Mouse (Mus musculus) liver, adult 2 months (tissue): ENCODE results near the gene Notch4. TPM values are rescaled to one million over a fixed set of nuclear protein-coding genes. Genes with fewer than 3 reads are reported as not detected.

Experiments
- DNase-seq: peaks from one replicate; pipeline ENCODE4 v3.0.0-alpha.2; 2011; ENCODE audit warnings: low read depth, low spot score; ENCODE audit errors: extremely low read depth
- H3K27ac ChIP-seq: fragments of 200-500 bp; replicated peaks from 2 replicates; pipeline ENCODE4 v1.5.1; 2012; ENCODE audit warnings: low read depth, mild to moderate bottlenecking, control low read depth, inconsistent platforms, low read length; ENCODE audit not compliant: insufficient read depth
- H3K27me3 ChIP-seq: fragments of 200-500 bp; 2 replicates; pipeline ENCODE4 v1.6.1; 2012; ENCODE audit warnings: mild to moderate bottlenecking, moderate library complexity, low read length, inconsistent platforms; ENCODE audit not compliant: control insufficient read depth, insufficient read depth
- H3K36me3 ChIP-seq: fragments of 200-500 bp; 2 replicates; pipeline ENCODE4 v1.6.1; 2012; ENCODE audit warnings: low read length, inconsistent platforms; ENCODE audit not compliant: control insufficient read depth, insufficient read depth
- H3K4me1 ChIP-seq: fragments of 200-500 bp; 2 replicates; pipeline ENCODE4 v1.6.1; 2011; ENCODE audit warnings: low read length; ENCODE audit not compliant: control insufficient read depth, insufficient read depth
- H3K4me3 ChIP-seq: fragments of 200-500 bp; 2 replicates; pipeline ENCODE4 v1.5.1; 2011; ENCODE audit warnings: low read depth, mild to moderate bottlenecking, control low read depth, low read length, moderate library complexity; ENCODE audit not compliant: insufficient read depth
- H3K79me2 ChIP-seq: fragments of 200-500 bp; 2 replicates; pipeline ENCODE4 v1.6.1; 2012; ENCODE audit warnings: inconsistent platforms, mild to moderate bottlenecking, low read length, moderate library complexity; ENCODE audit not compliant: control insufficient read depth, insufficient read depth
- H3K9ac ChIP-seq: fragments of 200-500 bp; 2 replicates; pipeline ENCODE4 v1.6.1; 2012; ENCODE audit warnings: low read depth, mild to moderate bottlenecking, control low read depth, inconsistent platforms, low read length
- CTCF ChIP-seq: fragments of 200-500 bp; IDR thresholded peaks from 2 replicates; pipeline ENCODE4 v1.5.1; 2011; ENCODE audit warnings: low read depth, low read length, control low read depth
- POLR2A ChIP-seq: fragments of 200-500 bp; IDR thresholded peaks from 2 replicates; pipeline ENCODE4 v1.6.1; 2011; ENCODE audit warnings: low read length, control low read depth; ENCODE audit not compliant: insufficient read depth; ENCODE audit errors: extremely low read depth
- WGBS: fragments of 180-500 bp; shearing (Covaris S2); methylation state at CpG from one replicate; pipeline ENCODE4 v1.1.7; 2018; 5-methylcytosine and 5-hydroxymethylcytosine counted together
- polyA plus RNA-seq: library from polyadenylated mRNA; depleted of rRNA; stranded (reverse); fragments of >200 nt; gene quantifications from 2 replicates; pipeline ENCODE4 v1.2.3, GENCODE M21; 2012
- total RNA-seq: library from RNA; depleted of rRNA; stranded (reverse); fragments of >200 nt; gene quantifications from 2 replicates; pipeline ENCODE4 v1.2.3, GENCODE M21; 2014

Notch4 gene
- total and polyA plus RNA-seq, 2 experiments, result 0.83 to 3.4 TPM

DNA sequence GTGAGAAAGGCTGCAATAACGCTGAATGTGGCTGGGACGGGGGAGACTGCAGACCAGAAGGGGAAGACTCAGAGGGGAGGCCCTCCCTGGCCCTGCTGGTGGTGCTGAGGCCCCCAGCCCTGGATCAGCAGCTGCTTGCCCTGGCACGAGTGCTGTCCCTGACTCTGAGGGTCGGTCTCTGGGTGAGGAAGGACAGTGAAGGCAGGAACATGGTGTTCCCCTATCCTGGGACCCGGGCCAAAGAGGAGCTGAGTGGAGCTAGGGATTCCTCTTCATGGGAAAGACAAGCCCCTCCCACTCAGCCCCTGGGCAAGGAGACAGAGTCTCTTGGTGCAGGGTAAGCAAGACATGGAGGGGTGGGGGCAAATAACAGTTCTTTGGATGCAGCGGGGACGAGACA, 19.3 kb downstream of the Notch4 start:
- no peak for DNase-seq
- no peak overlapping the region for H3K27ac ChIP-seq
- TF ChIP-seq POLR2A (no peak), CTCF (no peak)
- no peak overlapping the region for H3K4me3 ChIP-seq
- 77% methylated on average over 7 of the region's 7 CpGs for WGBS
- no peaks in the 10 kb centered on the region for H3K27me3 ChIP-seq
- no peaks in the 10 kb centered on the region for H3K36me3 ChIP-seq
- peaks cover 6% of the 10 kb centered on the region for H3K4me1 ChIP-seq
- H3K79me2 ChIP-seq, result no peaks in the 10 kb centered on the region
- no peak overlapping the region for H3K9ac ChIP-seq

DNA sequence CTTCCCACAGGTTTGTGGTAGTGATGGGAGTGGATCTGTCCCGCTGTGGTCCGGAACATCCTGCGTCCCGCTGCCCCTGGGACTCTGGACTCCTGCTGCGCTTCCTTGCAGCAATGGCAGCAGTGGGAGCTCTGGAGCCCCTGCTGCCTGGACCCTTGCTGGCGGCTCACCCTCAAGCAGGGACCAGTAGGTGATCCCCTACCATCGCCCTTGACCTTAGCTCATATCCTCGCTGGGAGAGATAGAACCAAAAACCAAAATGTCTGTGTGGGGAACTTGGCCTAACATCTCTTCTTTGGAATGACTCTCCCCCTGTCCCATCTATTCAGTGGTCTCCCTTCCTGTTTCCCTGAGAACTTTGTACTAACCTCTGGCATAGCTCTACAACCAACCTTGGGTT, 19.8 kb downstream of the Notch4 start:
- TF ChIP-seq POLR2A (no peak), CTCF (no peak)
- Histone ChIP-seq H3K4me1 (peaks cover 8% of the 10 kb centered on the region), H3K4me3 (no peak overlapping the region), H3K36me3 (no peaks in the 10 kb centered on the region), H3K79me2 (no peaks in the 10 kb centered on the region), H3K27me3 (no peaks in the 10 kb centered on the region), H3K27ac (no peak overlapping the region), H3K9ac (no peak overlapping the region)
- no peak for DNase-seq
- WGBS, result 92% methylated on average over 8 of the region's 8 CpGs

DNA sequence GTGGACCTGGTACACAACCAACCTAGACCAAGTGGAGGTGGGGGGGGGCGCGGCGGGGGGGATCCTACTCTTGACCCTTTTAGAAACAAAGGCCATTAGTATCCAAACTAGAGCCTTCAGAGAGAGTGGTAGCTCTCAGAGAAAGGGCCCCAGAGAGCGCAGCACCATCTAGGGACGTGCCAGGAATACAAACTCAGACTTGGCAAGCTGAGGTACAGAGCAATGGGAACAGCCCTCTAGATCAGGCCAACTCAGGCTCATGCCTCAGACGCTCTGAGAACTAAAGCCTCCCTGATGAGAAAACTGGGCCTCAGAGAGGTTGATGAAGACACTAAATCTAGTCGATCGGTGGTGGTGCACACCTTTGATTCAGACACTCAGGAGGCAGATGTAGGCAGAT, 21.1 kb downstream of the Notch4 start:
- no peak for TF ChIP-seq POLR2A
- no peak for TF ChIP-seq CTCF
- 71% methylated on average over 8 of the region's 8 CpGs for WGBS

GRCm38 (mm10) chr17:34585877-34586771, 22.1 kb downstream of the Notch4 start:
- 46% methylated on average over 32 of the region's 32 CpGs for WGBS
- TF ChIP-seq CTCF (no peak), POLR2A (no peak)
- Histone ChIP-seq H3K27me3 (no peaks in the 10 kb centered on the region), H3K9ac (no peak overlapping the region), H3K4me3 (peak overlapping the region; percentile 83; the same call in 1 of the 2 replicates), H3K27ac (no peak overlapping the region), H3K4me1 (peaks cover 10% of the 10 kb centered on the region), H3K36me3 (no peaks in the 10 kb centered on the region), H3K79me2 (no peaks in the 10 kb centered on the region)
- DNase-seq, result no peak

More for the DNA sequence above, 21.1 kb downstream of the Notch4 start:
- no peak for DNase-seq
- Histone ChIP-seq H3K36me3 (no peaks in the 10 kb centered on the region), H3K27ac (no peak overlapping the region), H3K27me3 (no peaks in the 10 kb centered on the region), H3K4me1 (peaks cover 8% of the 10 kb centered on the region), H3K4me3 (no peak overlapping the region), H3K79me2 (no peaks in the 10 kb centered on the region), H3K9ac (no peak overlapping the region)

GRCm38 (mm10) chr17:34586796-34587422, 22.8 kb downstream of the Notch4 start:
- Histone ChIP-seq H3K4me3 (peak overlapping the region; percentile 83), H3K9ac (peak overlapping the region; percentile 96), H3K36me3 (no peaks in the 10 kb centered on the region), H3K27me3 (no peaks in the 10 kb centered on the region), H3K27ac (peak overlapping the region; percentile 94), H3K79me2 (no peaks in the 10 kb centered on the region), H3K4me1 (peaks cover 10% of the 10 kb centered on the region)
- under 1% methylated on average over 38 of the region's 38 CpGs for WGBS
- no peak for TF ChIP-seq CTCF
- no peak for TF ChIP-seq POLR2A
- peak; percentile 57 for DNase-seq
